Mouse (Mus musculus) urinary bladder, postnatal 4 days (tissue): ENCODE results near the gene Atg14.
"Not testable (repeated sequence)": the region's sequence is repeated elsewhere in the genome, so short reads cannot be mapped to it uniquely, and the experiment has no call there.

Experiments
- DNase-seq, 2 experiments: peaks; one replicate each; pipeline ENCODE4 v3.0.0; 2021 to 2022; ENCODE audit warnings: low spot score in 2 of 2

The Atg14 gene

DNA sequence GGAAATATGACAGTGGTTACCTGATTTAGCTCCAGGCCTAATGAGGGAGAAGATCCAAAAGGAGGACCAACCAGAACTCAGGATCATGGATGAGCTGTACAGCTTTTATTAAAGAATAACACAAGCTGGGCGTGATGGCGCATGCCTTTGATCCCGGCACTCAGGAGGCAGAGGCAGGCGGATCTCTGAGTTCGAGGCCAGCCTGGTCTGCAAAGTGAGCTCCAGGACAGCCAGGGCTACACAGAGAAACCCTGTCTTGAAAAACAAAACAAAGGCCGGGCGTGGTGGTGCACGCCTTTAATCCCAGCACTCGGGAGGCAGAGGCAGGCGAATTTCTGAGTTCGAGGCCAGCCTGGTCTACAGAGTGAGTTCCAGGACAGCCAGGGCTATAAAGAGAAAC is at the start of gene Atg14:
Gene Atg14 (minus strand): TSS at position 101 of the 400 bp plus-strand sequence.
- not testable (repeated sequence) for DNase-seq

DNA sequence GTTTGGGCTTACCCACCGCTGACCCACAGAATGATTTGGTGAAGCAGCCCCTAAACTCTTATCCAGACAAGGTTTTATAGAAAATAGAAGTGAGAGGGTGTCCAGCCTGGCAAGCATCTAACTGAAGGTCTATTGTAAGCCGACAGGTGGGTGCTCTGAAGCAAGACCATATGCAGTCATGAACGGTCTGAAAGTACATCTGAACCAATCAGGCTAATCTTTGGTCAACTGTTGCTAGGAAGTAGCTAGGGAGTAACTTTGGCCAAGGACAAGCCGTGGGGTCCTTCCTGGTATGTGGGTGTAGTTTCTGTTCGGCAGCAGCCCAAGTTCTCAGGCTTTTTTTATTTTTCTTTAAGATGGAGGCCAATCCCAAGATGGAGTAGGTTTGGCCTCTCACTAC is 48.4 kb upstream of the Atg14 start:
- no peak for DNase-seq

DNA sequence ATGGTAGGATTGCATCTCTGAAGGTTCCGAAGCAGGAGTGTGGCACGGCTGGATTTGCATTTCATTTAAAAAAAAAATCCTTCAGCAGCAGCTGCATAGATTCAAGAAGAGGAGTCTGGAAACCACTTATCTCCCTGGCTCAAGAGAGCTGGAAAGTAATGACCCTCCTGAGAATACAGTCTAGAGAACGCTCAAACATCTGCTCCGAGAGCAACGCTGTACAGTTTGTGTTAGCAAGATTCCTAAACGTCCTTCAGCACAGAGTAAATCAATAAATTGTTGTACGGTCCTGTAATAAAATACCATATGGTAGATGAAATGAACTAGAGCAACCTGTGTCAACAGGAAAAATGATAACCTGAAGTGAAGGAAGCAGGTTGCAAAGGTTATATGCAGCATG is 42.8 kb upstream of the Atg14 start:
- no peak for DNase-seq

DNA sequence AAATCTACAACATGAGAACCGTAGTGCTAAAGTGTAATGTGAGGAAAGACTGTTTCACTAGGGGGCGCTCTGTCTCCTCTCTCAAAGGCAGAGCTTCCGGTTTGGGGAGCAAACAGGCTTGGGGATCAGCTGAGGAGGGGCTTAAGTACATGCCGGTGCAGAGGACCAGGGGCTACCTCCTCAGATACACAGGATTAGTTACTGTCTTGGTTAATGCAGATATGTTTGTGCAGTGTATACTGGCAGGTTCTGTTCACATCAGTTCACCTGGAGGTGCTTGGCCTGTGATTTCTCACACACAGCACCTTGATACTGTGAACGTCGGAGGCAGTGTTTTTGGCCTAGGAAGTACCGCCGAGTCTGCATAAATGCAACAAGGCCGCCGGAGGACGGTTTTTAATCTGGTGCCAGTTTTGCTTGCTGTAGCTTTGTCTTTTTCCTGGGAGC is 27.5 kb upstream of the Atg14 start:
- peak in 1 of 2 experiments; percentile 24 for DNase-seq

DNA sequence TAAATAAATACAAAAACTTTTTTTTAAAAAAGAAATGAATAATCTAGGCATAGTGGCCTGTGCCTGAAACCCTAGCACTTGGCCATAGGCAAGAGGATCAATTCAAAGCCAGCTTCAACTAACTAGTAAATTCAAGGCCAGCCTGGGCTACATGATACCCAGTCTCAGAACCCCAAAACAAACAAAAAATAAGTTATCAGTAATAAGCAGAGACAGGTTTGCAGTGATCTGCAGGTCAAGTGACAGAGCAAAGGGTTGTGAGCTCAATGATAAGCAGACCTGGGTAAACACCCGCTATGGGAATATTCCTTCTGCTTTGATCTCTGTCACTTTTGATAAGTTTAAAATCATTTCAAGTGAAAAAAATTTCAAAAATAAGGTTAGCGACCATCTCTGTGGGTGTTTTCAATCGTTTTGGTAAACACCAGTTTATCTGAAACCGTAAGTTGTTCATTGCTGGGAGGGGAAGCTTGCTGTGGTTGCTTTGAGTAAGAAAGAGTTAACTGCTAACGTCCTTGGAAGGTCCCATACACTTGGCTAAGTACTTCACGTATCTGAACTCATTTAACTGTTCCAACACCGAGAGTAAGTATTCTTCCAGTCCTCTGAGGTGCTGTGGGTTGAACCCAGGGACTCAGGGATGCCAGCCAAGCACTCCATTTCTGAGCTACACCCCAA is 24.1 kb upstream of the Atg14 start:
- DNase-seq, result no peak

DNA sequence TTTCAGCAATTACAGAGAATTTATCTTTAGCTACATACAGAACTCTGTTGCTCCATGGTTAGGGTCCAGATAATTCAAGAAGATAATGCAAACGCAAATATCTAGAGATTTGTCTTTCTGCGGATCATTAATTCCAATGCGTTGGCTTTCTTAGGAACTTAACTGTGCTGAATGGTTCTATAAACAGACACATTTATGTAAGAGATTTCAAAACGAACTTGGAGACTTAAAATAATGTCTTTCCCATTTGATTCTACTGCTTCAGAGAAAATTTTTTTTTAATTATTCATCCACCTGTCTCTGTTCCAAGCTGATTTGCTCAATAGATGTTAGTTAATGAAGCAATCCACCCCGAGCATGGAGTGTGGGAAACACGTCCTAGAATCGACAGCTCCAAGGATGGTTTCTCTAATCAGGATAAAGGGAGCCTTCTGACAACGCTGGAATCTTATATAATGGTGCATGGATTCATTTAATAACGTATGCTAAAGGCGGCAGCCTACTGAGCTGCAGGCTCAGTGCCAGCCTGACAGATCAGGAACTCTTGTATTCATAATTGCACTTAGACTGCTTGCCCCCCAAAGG is 20.0 kb upstream of the Atg14 start:
- no peak for DNase-seq

DNA sequence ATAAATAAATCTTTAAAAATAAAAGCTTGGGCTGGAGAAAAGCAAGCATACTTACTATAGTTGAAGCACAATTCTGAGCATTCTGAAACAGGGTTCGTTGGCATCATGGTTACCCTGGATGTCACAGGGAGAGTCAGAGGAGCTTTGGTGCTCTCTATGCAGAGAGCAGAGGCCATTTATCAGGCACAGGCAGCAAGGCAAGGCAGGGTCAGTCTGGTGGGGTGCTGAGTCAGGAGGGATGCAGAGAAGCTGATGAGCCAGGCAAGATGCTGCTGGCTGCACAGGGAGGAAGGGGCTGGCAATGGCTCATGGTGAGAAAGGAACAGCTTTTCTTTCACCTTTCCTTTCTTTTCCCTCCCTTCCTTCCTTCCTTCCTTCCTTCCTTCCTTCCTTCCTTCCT is 19.0 kb upstream of the Atg14 start:
- no peak for DNase-seq

DNA sequence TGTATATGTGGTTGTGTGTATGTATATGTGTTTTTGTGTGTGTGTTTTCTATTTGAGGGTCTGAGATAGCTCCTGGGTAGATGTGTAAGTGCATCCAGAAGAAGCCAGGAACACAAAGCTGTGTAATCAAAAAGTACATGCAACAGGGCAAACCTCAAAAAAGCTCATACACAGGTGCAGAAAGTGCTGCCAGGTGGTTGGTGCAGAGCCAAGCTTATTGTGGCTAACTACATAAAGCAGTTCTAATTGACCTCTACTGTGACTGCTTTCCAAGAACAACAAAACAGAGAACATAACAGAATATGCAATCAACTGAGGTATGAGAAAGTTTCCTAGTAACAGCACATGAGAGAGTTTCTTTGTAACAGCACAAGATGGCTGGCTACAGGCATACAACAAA is 13.9 kb upstream of the Atg14 start:
- no peak for DNase-seq

DNA sequence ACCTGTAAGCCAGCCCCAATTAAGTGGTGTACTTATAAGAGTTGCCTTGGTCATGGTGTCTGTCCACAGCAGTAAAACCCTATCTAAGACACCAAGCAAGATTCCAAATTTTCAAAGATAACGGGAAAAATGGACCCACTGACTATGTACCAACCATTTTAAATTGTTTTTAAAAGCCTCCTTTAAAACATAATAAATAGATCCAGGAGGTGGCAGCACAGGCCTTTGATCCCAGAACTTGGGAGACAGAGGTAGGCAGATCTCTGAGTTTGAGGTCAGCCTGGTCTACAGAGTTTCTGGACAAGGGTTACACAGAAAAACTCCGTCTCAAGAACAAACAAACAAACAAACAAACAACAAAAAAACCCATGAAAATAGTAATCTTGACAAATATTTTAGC is 11.2 kb upstream of the Atg14 start:
- no peak for DNase-seq

DNA sequence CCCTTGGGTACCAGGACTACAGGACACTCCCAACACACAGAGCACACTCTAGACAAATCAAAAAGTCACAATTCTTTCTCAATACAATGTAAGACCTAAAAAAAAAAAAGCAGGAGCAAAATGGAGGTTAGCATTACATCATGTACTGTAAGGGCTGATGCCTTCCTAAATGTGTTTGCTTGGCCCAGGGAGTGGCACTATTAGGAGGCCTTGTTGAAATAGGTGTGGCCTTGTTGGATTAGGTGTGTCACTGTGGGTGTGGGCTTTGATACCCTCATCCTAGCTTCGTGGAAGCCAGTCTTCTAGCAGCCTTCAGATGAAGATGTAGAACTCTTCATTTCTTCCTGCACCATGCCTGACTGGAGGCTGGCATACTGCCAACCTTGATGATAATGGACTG is 10.8 kb upstream of the Atg14 start:
- no peak for DNase-seq

DNA sequence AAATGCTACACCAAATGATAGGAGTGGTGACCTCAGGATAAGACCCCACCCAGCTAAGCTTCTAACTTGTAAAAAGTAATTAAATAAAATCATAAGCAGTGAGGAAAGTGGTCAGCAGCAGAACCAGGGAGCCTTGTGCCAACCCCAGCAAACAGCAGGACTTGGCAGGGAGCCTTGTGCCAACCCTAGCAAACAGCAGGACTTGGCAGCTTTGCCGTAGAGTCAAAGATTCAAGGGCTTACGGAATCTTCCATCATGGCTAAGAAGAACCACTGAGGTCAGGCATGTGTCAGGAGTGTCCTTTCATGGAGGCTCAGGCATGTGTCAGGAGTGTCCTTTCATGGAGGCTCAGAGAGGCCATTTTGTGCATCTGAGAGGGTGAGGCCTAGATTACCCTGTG is 7.6 kb upstream of the Atg14 start:
- DNase-seq, result no peak

DNA sequence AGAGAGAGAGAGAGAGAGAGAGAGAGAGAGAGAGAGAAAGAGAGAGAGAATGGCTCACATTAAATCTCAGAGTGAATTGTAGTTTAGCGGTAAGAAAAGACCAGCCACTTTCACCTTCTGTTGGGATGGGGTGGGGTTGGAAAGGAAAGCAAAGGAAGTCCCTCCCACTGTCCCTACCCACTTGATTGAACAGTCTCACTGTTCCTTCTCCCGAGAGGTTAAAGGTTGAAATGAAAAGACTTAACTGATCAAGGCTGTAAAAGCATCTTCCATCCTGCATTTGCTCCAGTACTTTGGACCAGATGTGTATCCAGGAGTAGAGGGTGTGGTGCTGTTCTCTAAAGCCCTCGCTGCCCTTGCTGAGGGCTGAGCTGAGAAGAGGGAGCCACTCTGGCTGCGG is 6.2 kb upstream of the Atg14 start:
- no peak for DNase-seq

DNA sequence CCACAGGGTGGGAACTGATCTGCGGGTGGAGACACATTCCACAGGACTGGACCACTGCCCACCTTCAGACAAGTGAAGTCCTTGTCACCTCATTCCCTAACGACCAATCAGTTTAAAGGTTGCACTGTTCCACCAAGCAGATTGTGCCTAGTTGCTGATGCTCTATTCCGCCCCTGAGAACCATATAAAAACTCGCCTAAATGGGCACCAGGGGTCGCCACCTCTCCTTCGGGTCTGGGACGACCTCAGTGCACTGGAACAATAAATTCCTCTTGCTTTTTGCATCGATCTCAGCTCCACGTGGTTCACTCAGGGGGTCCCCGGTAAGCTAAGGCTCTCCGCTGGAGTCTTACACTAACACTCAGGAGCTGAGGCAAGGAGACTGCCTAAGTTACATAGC is 4.3 kb upstream of the Atg14 start:
- no peak for DNase-seq

DNA sequence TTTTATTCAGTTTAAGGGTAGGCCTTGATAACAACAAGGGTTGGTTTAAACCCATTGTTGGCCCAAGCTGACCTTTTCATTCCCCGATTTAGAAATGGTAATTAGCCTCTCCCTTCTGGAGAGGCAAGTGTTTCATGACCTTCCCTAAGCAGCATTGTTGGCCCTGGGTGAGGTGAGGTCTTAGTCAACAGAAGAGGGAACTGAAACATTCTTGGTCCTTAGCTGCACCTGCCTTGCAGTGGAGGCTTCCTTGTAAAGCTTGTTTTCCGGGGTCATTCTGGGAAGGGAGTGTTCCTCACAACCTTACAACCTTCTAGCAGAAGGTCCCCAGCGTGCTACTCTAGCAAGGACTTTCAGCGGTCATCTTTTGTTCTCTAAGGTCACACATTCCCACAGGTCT is 2.3 kb upstream of the Atg14 start:
- no peak for DNase-seq

DNA sequence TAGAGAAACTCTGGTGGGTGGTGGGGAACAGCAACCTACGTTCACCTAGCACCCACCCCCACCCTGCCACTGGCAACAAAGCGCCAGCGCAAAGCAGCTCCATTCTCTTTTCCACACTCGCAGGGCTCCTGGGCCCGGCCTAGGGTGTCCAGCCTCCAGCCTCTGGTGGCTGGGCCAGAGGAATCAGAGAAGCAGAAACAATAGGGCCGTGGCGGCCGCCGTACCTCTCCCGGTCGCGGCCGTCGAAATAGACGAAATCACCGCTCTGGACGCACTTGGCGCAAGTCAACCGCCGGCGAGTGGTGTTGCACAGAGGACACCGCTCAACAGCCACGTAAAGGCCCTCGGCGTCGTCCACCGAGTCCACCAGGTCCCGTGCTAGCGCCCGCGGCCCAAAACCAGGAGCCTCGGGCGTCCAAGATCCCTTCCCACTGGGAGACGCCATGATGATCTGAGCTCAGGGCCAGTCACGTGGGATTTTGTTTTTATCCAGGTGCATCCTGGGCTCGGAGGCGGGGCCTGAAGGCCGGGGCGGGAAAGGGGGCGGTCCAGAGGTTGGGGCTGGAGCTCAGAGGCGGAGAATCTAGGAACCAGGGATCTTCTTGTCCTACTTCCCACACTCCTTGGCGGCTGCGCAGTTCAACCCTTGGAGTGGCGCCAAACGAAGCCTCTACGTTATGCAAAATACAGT is 2.3 kb downstream of the Atg14 start:
- peak; percentile 94 to 96 for DNase-seq

DNA sequence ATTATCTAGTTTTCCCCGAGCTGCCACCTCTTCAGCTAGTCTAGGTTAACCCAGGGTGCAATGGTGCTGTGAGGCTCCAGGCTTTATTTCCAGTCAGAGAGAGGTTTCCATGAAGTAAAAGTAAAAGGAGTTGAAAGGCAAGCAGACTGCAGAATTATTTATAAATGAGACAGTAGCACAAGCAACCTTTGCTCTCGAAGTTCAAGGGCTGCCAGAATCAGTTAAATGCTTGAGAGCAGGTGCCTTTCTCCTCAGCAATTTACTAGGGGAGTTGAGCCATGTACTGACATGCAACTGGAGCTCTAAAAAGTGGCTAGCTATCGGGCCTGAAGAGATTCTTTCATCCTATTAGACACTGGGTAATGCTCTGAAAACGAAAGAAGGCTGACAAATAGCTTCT is 7.3 kb downstream of the Atg14 start:
- DNase-seq, result no peak

DNA sequence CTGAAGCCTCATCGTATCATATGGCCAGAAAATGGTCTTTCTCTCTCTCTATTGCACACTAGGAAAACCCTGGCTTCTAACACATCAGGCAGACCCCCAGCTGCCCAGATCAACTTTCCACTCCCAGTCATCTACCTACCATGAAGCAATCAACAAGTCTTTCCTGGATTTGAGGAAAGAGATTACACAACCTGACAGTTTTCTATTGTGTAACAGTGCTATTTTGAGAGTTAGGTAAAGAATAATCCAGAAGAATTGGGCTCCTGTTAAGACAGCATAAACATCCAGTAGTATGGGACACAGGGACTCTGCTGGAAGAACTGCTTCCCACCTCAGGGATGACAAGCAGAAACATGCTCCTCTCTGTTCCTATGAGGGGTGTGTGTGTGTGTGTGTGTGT is 7.9 kb downstream of the Atg14 start:
- no peak for DNase-seq

DNA sequence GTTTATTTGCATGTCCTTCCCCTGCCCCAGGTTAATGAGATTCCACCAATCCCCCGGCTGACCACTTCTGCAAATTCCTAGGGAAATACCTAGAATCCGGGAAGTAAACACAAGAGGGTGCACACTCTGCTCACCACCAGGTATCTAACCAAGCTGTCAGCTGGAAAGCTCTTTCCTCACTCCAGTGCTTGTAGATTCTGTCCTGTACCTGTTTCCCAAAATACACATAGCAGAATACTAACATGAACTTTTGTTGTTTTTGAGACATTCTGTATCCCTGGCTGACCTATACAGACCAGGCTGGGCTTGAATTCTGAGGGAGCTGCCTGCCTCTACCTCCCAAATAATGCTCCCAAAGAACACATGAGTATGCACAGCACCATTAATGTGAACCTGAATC is 9.7 kb downstream of the Atg14 start:
- DNase-seq, result no peak

DNA sequence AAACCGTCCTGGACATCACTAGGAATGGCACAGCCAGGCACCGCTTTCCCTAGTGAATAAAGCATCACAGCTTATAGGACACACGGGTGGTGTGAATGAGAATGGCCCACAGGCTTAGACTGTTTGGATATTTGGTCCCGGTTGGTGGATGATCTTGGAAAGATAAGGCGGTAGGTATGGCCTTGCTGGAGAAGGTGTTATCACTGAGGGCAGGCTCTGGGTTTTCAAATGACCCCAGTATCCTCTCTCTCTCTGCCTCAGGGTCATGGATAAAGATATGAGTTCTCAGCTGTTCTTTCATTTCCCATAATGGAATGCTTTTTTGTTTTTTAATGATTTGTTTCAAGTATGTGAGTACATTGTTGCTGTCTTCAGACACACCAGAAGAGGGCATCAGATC is 15.2 kb downstream of the Atg14 start:
- DNase-seq, result no peak

DNA sequence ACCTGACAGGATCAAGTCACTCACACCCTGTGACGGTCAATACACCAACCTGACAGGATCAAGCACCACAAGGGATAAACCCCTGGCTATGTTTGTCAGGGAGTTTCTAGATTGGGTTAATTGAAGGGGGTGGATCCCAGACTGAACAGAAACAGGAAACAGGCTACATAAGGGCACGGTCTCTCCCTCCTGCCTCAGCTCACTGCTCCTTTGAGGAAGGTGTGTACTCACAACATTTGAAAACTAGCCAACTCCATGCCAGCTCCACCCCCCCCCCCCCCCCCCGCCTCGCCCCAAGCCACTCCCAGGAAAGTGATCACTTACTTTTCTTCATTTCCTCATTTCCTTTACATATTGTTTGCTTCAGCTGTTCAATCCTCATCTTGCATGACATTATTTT is 16.2 kb downstream of the Atg14 start:
- no peak for DNase-seq

DNA sequence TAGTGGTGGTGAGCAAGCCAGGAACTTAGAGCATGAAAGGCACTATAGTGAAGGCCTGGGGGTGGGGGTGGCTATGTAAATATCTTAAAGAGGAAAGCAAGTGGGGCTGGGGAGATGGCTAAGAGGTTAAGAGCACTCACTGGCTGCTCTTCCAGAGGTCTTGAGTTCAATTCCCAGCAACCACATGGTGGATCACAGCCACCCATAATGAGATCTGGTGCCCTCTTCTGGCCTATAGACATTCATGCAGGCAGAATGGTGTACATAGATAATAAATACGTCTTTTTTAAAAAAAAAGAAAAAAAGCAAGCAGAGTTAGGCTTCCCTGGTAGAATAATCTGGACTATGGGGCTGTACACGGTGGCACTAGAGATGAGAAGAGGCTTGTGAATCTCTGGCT is 17.1 kb downstream of the Atg14 start:
- no peak for DNase-seq

DNA sequence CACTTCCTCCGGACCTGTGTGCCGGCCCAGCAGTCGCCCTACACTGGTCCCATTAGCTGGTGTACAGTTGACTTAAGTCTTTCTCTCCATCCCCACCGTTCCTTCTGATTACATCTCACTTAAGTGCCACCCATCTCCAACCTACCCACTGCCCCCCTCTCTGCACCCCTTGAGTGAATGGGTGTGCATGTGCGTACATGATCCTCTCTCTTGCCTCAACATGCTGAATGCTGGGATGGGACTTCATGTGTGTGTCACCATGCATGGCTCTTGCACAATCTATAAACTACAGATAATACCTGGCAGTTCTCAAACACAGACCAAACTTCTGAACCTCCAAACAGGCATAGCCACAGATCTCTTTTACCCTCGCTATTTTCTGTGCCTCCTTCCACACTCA is 18.8 kb downstream of the Atg14 start:
- DNase-seq, result no peak

DNA sequence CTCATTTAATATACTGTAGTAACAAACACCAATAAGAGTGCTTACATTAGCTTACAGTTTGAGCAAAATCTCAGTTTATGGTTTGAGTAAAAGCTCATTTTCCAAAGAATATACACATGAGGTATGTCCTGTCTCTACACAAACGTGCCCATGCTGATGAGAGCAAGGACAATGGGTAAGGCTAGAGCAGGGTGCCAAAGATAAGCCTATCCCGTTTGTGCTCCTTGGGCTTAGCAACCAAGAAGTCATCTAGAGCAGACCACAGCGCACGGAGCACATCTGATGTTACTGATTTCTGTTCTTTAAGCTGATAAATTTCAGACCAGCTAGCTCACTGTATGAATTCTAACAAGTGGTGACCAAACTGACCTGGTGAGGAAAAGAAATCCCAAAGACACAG is 25.6 kb downstream of the Atg14 start:
- DNase-seq, result no peak
